Mouse (Mus musculus) megakaryocyte-erythroid progenitor cell, adult 5 weeks (primary cell): ENCODE results near the gene Rpl9-ps1. TPM values are rescaled to one million over a fixed set of nuclear protein-coding genes. Genes with fewer than 3 reads are reported as not detected.

Source experiments
- polyA plus RNA-seq: library from polyadenylated mRNA; stranded (reverse); fragments of >175 nt; gene quantifications from 2 replicates; pipeline ENCODE4 v1.2.3, GENCODE M21; 2012

Rpl9-ps1 gene
- polyA plus RNA-seq = not detected in 2 replicates

GRCm38 (mm10) chr11:83645521-83645920 lies at the start of gene Rpl9-ps1:
Gene Rpl9-ps1 (minus strand): TSS chr11:83645621.

GRCm38 (mm10) chr11:83662204-83662603 lies 16.8 kb upstream of the Rpl9-ps1 start, which contains the start of gene Ccl4:
Gene Ccl4 (plus strand): TSS chr11:83662584.

GRCm38 (mm10) chr11:83649305-83649841 lies 4.0 kb upstream of the Rpl9-ps1 start, which contains the start of gene Ccl3:
Gene Ccl3 (minus strand): TSS chr11:83649355.

Other genes starting within 250 kb of the Rpl9-ps1 start
- gene Rasl10b, start 236.5 kb downstream of the Rpl9-ps1 start, polyA plus RNA-seq = 0.09 TPM in 1 of 2 replicates, not detected in the other
- gene Gas2l2, start 216.2 kb downstream of the Rpl9-ps1 start, polyA plus RNA-seq = 0.14 and 0.16 TPM in 2 replicates
- gene 1700020L24Rik, start 207.9 kb downstream of the Rpl9-ps1 start, polyA plus RNA-seq = 42.9 and 59.0 TPM in 2 replicates
- gene Mmp28, start 182.6 kb downstream of the Rpl9-ps1 start, polyA plus RNA-seq = 6.5 and 12.1 TPM in 2 replicates
- gene Taf15, start 172.5 kb downstream of the Rpl9-ps1 start, polyA plus RNA-seq = 184 and 301 TPM in 2 replicates
- gene Heatr9, start 123.4 kb downstream of the Rpl9-ps1 start, polyA plus RNA-seq = 0.02 TPM in 1 of 2 replicates, not detected in the other
- 15.6 and 16.3 TPM in 2 replicates for gene Ccl5, start 115.1 kb downstream of the Rpl9-ps1 start, polyA plus RNA-seq
- 4.0 and 6.2 TPM in 2 replicates for gene Ccl9, start 67.0 kb downstream of the Rpl9-ps1 start, polyA plus RNA-seq
- 5.9 and 13.8 TPM in 2 replicates for gene Ccl6, start 52.5 kb downstream of the Rpl9-ps1 start, polyA plus RNA-seq
- gene Ccl3, start 3.7 kb upstream of the Rpl9-ps1 start, polyA plus RNA-seq = 59.9 and 76.6 TPM in 2 replicates
- gene Ccl4, start 17.0 kb upstream of the Rpl9-ps1 start, polyA plus RNA-seq = 13.6 and 17.5 TPM in 2 replicates
- 0.30 and 0.68 TPM in 2 replicates for gene Wfdc17, start 58.4 kb upstream of the Rpl9-ps1 start, polyA plus RNA-seq
- not detected in 2 replicates for gene Wfdc18, start 63.4 kb upstream of the Rpl9-ps1 start, polyA plus RNA-seq
- 3.1 and 7.6 TPM in 2 replicates for gene Wfdc21, start 101.3 kb upstream of the Rpl9-ps1 start, polyA plus RNA-seq
- gene Heatr6, start 108.1 kb upstream of the Rpl9-ps1 start, polyA plus RNA-seq = 6.7 and 7.6 TPM in 2 replicates
- 0.55 TPM in 1 of 2 replicates, not detected in the other for gene Hnf1b, start 204.4 kb upstream of the Rpl9-ps1 start, polyA plus RNA-seq